Mouse (Mus musculus) limb, embryonic 13.5 days (tissue): ENCODE measurements at regions not wholly inside any gene's neighbourhood (a gene's known extent, or its start where the extent isn't known, plus 50 kb on each side); places are given as distances from the start of the nearest gene placed in this dataset.
"Not testable (repeated sequence)": the region's sequence is repeated elsewhere in the genome, so short reads cannot be mapped to it uniquely, and the experiment has no call there.

Source experiments
- ATAC-seq: fragments of 200-750 bp; cut with Nextera tagmentation; 2 replicates; pipeline ENCODE4 v1.8.0; 2017; ENCODE audit warnings: low read depth, moderate number of reproducible peaks, moderate TSS enrichment; ENCODE audit not compliant: low FRiP score
- H3K27ac ChIP-seq: fragments of 300-500 bp; sonication (generic); 2 replicates; pipeline ENCODE4 v1.5.1; 2015; ENCODE audit warnings: inconsistent platforms, mild to moderate bottlenecking, moderate library complexity
- H3K27me3 ChIP-seq: fragments of 300-500 bp; sonication (generic); 2 replicates; pipeline ENCODE4 v1.6.1; 2015; ENCODE audit warnings: mild to moderate bottlenecking, inconsistent platforms
- H3K36me3 ChIP-seq: fragments of 300-500 bp; sonication (generic); 2 replicates; pipeline ENCODE4 v1.6.1; 2015; ENCODE audit warnings: inconsistent platforms, mild to moderate bottlenecking, moderate library complexity
- H3K4me1 ChIP-seq: fragments of 300-500 bp; sonication (generic); 2 replicates; pipeline ENCODE4 v1.6.1; 2015; ENCODE audit warnings: inconsistent platforms
- H3K4me2 ChIP-seq: fragments of 300-500 bp; sonication (generic); replicated peaks from 2 replicates; pipeline ENCODE4 v1.6.1; 2015; ENCODE audit warnings: inconsistent platforms, mild to moderate bottlenecking, moderate library complexity
- H3K4me3 ChIP-seq: fragments of 300-500 bp; sonication (generic); 2 replicates; pipeline ENCODE4 v1.5.1; 2015; ENCODE audit warnings: moderate library complexity, mild to moderate bottlenecking, inconsistent platforms
- H3K9ac ChIP-seq: fragments of 300-500 bp; sonication (generic); 2 replicates; pipeline ENCODE4 v1.6.1; 2015; ENCODE audit warnings: mild to moderate bottlenecking, inconsistent platforms
- H3K9me3 ChIP-seq: fragments of 300-500 bp; sonication (generic); 2 replicates; pipeline ENCODE4 v1.6.1; 2016; ENCODE audit warnings: inconsistent platforms
- WGBS: fragments of 180-500 bp; shearing (Covaris S2); methylation state at CpG from one replicate; pipeline ENCODE4 v1.1.7; 2015; 5-methylcytosine and 5-hydroxymethylcytosine counted together

GRCm38 (mm10) chr13:50906431-50906830, 194.2 kb upstream of the Spin1 start:
- 87% methylated on average over 6 of the region's 6 CpGs for WGBS
- H3K27me3 ChIP-seq, H3K9me3 ChIP-seq: not testable (repeated sequence)

GRCm38 (mm10) chr13:50906910-50907309, 193.8 kb upstream of the Spin1 start:
- no peak for ATAC-seq
- Histone ChIP-seq H3K36me3 (no peaks in the 10 kb centered on the region), H3K27me3 (no peaks in the 10 kb centered on the region), H3K4me2 (no peak overlapping the region), H3K9me3 (no peaks in the 10 kb centered on the region), H3K27ac (no peak overlapping the region), H3K4me1 (no peaks in the 10 kb centered on the region), H3K4me3 (no peak overlapping the region), H3K9ac (no peak overlapping the region)
- 86% methylated on average over 1 of the region's 1 CpGs for WGBS

More at GRCm38 (mm10) chr13:50906431-50906830, 194.2 kb upstream of the Spin1 start:
- not testable (repeated sequence) for H3K27ac ChIP-seq, H3K36me3 ChIP-seq, H3K9ac ChIP-seq, H3K4me3 ChIP-seq, ATAC-seq, H3K4me2 ChIP-seq, H3K4me1 ChIP-seq

GRCm38 (mm10) chr13:50912776-50913175, 187.9 kb upstream of the Spin1 start:
- not testable (repeated sequence) for H3K27ac ChIP-seq, H3K4me3 ChIP-seq, ATAC-seq, H3K9ac ChIP-seq, H3K4me2 ChIP-seq, H3K27me3 ChIP-seq, H3K4me1 ChIP-seq, H3K36me3 ChIP-seq, H3K9me3 ChIP-seq
- WGBS, result 59% methylated on average over 2 of the region's 2 CpGs

- not testable (repeated sequence) for H3K9me3 ChIP-seq, H3K4me2 ChIP-seq, ATAC-seq, H3K36me3 ChIP-seq, H3K27ac ChIP-seq, H3K4me1 ChIP-seq, H3K9ac ChIP-seq, H3K4me3 ChIP-seq, H3K27me3 ChIP-seq
- 85% methylated on average over 3 of the region's 3 CpGs for WGBS
Observed at GRCm38 (mm10) chr13:50934017-50934416, 166.7 kb upstream of the Spin1 start.

GRCm38 (mm10) chr13:50942561-50942960, 158.1 kb upstream of the Spin1 start:
- Histone ChIP-seq H3K4me2 (no peak overlapping the region), H3K27me3 (no peaks in the 10 kb centered on the region), H3K9ac (no peak overlapping the region), H3K36me3 (no peaks in the 10 kb centered on the region), H3K9me3 (no peaks in the 10 kb centered on the region), H3K4me1 (no peaks in the 10 kb centered on the region), H3K4me3 (no peak overlapping the region), H3K27ac (no peak overlapping the region)
- ATAC-seq, result no peak
- 76% methylated on average over 3 of the region's 3 CpGs for WGBS

- 45% methylated on average over 6 of the region's 6 CpGs for WGBS
- no peak for ATAC-seq
- H3K27me3 ChIP-seq, result no peaks in the 10 kb centered on the region
- H3K27ac ChIP-seq, result no peak overlapping the region
- no peaks in the 10 kb centered on the region for H3K36me3 ChIP-seq
- no peaks in the 10 kb centered on the region for H3K4me1 ChIP-seq
- no peak overlapping the region for H3K4me3 ChIP-seq
- H3K4me2 ChIP-seq, result no peak overlapping the region
- no peak overlapping the region for H3K9ac ChIP-seq
- H3K9me3 ChIP-seq, result no peaks in the 10 kb centered on the region
Observed at GRCm38 (mm10) chr13:50949545-50950226, 151.0 kb upstream of the Spin1 start.

GRCm38 (mm10) chr13:50954671-50955070, 146.0 kb upstream of the Spin1 start:
- Histone ChIP-seq H3K9ac (no peak overlapping the region), H3K9me3 (no peaks in the 10 kb centered on the region), H3K4me3 (no peak overlapping the region), H3K4me1 (no peaks in the 10 kb centered on the region), H3K27ac (no peak overlapping the region), H3K36me3 (no peaks in the 10 kb centered on the region), H3K27me3 (no peaks in the 10 kb centered on the region), H3K4me2 (no peak overlapping the region)
- no peak for ATAC-seq
- WGBS, result 90% methylated on average over 6 of the region's 6 CpGs

- WGBS, result 46% methylated on average over 20 of the region's 20 CpGs
- no peaks in the 10 kb centered on the region for H3K36me3 ChIP-seq
- peak overlapping the region; percentile 38 for H3K4me2 ChIP-seq
- H3K4me3 ChIP-seq, result no peak overlapping the region
- H3K9ac ChIP-seq, result no peak overlapping the region
- peak; percentile 44; the same call in 1 of the 2 replicates for ATAC-seq
- no peaks in the 10 kb centered on the region for H3K9me3 ChIP-seq
- no peak overlapping the region for H3K27ac ChIP-seq
- H3K27me3 ChIP-seq, result no peaks in the 10 kb centered on the region
- H3K4me1 ChIP-seq, result no peaks in the 10 kb centered on the region
Observed at GRCm38 (mm10) chr13:50958051-50958883, 142.4 kb upstream of the Spin1 start.

GRCm38 (mm10) chr13:50960909-50961308, 139.8 kb upstream of the Spin1 start:
- no peak for ATAC-seq
- Histone ChIP-seq H3K9ac (no peak overlapping the region), H3K27me3 (no peaks in the 10 kb centered on the region), H3K4me1 (peaks cover 5% of the 10 kb centered on the region; the same call in 1 of the 2 replicates), H3K9me3 (peaks cover 5% of the 10 kb centered on the region; the same call in 1 of the 2 replicates), H3K27ac (no peak overlapping the region), H3K36me3 (no peaks in the 10 kb centered on the region), H3K4me3 (no peak overlapping the region), H3K4me2 (no peak overlapping the region)
- 89% methylated on average over 12 of the region's 12 CpGs for whole genome bisulfite sequencing

GRCm38 (mm10) chr13:50964070-50964469, 136.6 kb upstream of the Spin1 start:
- H3K27ac ChIP-seq, result no peak overlapping the region
- ATAC-seq, result no peak
- peaks cover 5% of the 10 kb centered on the region; the same call in 1 of the 2 replicates for H3K9me3 ChIP-seq
- no peak overlapping the region for H3K4me2 ChIP-seq
- no peak overlapping the region for H3K4me3 ChIP-seq
- no peaks in the 10 kb centered on the region for H3K27me3 ChIP-seq
- 80% methylated on average over 9 of the region's 9 CpGs for WGBS
- no peak overlapping the region for H3K9ac ChIP-seq
- H3K4me1 ChIP-seq, result peaks cover 5% of the 10 kb centered on the region; the same call in 1 of the 2 replicates
- no peaks in the 10 kb centered on the region for H3K36me3 ChIP-seq

- ATAC-seq, H3K9me3 ChIP-seq, H3K27ac ChIP-seq, H3K4me3 ChIP-seq, H3K36me3 ChIP-seq, H3K4me2 ChIP-seq, H3K4me1 ChIP-seq, H3K9ac ChIP-seq, H3K27me3 ChIP-seq: not testable (repeated sequence)
- WGBS, result 66% methylated on average over 7 of the region's 7 CpGs
Observed at GRCm38 (mm10) chr13:50965041-50965440, 135.6 kb upstream of the Spin1 start.

GRCm38 (mm10) chr13:50965678-50966077, 135.0 kb upstream of the Spin1 start:
- Histone ChIP-seq H3K27me3 (no peaks in the 10 kb centered on the region), H3K36me3 (no peaks in the 10 kb centered on the region), H3K4me1 (peaks cover 5% of the 10 kb centered on the region; the same call in 1 of the 2 replicates), H3K27ac (no peak overlapping the region), H3K4me3 (no peak overlapping the region), H3K4me2 (no peak overlapping the region), H3K9ac (no peak overlapping the region), H3K9me3 (peaks cover 5% of the 10 kb centered on the region; the same call in 1 of the 2 replicates)
- ATAC-seq, result no peak; the same call in 1 of the 2 replicates
- WGBS, result 66% methylated on average over 4 of the region's 4 CpGs
